Mouse (Mus musculus) forebrain, embryonic 16.5 days (tissue): Measurements from ENCODE around the gene Pcdh8. TPM values are rescaled to one million over a fixed set of nuclear protein-coding genes. Genes with fewer than 3 reads are reported as not detected.
A peak's percentile ranks its signal among the peaks of the same experiment; 100 is the strongest.

ENCODE experiments used
- ATAC-seq: fragments of 200-750 bp; cut with Nextera tagmentation; 2 replicates; pipeline ENCODE4 v1.8.0; 2017; ENCODE audit warnings: mild to moderate bottlenecking, moderate library complexity
- H3K27ac ChIP-seq: fragments of 300-500 bp; sonication (generic); 2 replicates; pipeline ENCODE4 v1.5.1; 2014; ENCODE audit warnings: low read length, control low read depth
- H3K27me3 ChIP-seq: fragments of 300-500 bp; sonication (generic); replicated peaks from 2 replicates; pipeline ENCODE4 v1.6.1; 2014; ENCODE audit warnings: low read length; ENCODE audit not compliant: control insufficient read depth, insufficient read depth
- H3K36me3 ChIP-seq: fragments of 300-500 bp; sonication (generic); 2 replicates; pipeline ENCODE4 v1.6.1; 2014; ENCODE audit not compliant: control insufficient read depth, insufficient read depth
- H3K4me1 ChIP-seq: fragments of 300-500 bp; sonication (generic); replicated peaks from 2 replicates; pipeline ENCODE4 v1.6.1; 2014; ENCODE audit warnings: low read length; ENCODE audit not compliant: control insufficient read depth, insufficient read depth
- H3K4me2 ChIP-seq: fragments of 300-500 bp; sonication (generic); 2 replicates; pipeline ENCODE4 v1.6.1; 2014; ENCODE audit warnings: mild to moderate bottlenecking, low read length, control low read depth
- H3K4me3 ChIP-seq: fragments of 300-500 bp; sonication (generic); replicated peaks from 2 replicates; pipeline ENCODE4 v1.5.1; 2014; ENCODE audit warnings: mild to moderate bottlenecking, low read length, control low read depth
- H3K9ac ChIP-seq: fragments of 300-500 bp; sonication (generic); replicated peaks from 2 replicates; pipeline ENCODE4 v1.6.1; 2014; ENCODE audit warnings: low read depth, low read length, control low read depth
- H3K9me3 ChIP-seq: fragments of 300-500 bp; sonication (generic); 2 replicates; pipeline ENCODE4 v1.6.1; 2016; ENCODE audit warnings: low read length; ENCODE audit not compliant: control insufficient read depth
- WGBS: fragments of 180-500 bp; shearing (Covaris S2); extraction: QIAGEN DNeasy Blood & Tissue Kit; methylation state at CpG from one replicate; pipeline ENCODE4 v1.1.7; 2014; 5-methylcytosine and 5-hydroxymethylcytosine counted together
- polyA plus RNA-seq: library from polyadenylated mRNA; unstranded; fragments of >200 nt; fragmentation: Nextera tagmentation; extraction: Ambion mirVana; gene quantifications from 2 replicates; pipeline ENCODE4 v1.2.1, GENCODE M21; 2015

Gene Pcdh8
- polyA plus RNA-seq, 1 experiment from 2014 or later: 50.5 TPM

GRCm38 (mm10) chr14:79767601-79768000 lies 3.5 kb downstream of the Pcdh8 start:
- Histone ChIP-seq H3K27me3 (0 out of 2 replicates have a peak, but pooled peaks cover 3% of the 10 kb centered on the region), H3K27ac (no peak overlapping the region), H3K9ac (peak overlapping the region; percentile 83), H3K36me3 (no peaks in the 10 kb centered on the region; the same call in 1 of the 2 replicates), H3K4me1 (peaks cover 46% of the 10 kb centered on the region), H3K4me3 (peak overlapping the region; percentile 76), H3K9me3 (no peaks in the 10 kb centered on the region), H3K4me2 (peak overlapping the region; percentile 70)
- ATAC-seq: no peak
- 11% methylated on average over 11 of the region's 11 CpGs for WGBS

GRCm38 (mm10) chr14:79765196-79765765 lies 5.8 kb downstream of the Pcdh8 start:
- Histone ChIP-seq H3K4me3 (no peak overlapping the region), H3K36me3 (no peaks in the 10 kb centered on the region; the same call in 1 of the 2 replicates), H3K4me2 (no peak overlapping the region), H3K4me1 (peaks cover 30% of the 10 kb centered on the region), H3K27me3 (0 out of 2 replicates have a peak, but pooled peaks cover 3% of the 10 kb centered on the region), H3K9me3 (no peaks in the 10 kb centered on the region), H3K9ac (no peak overlapping the region), H3K27ac (no peak overlapping the region)
- WGBS: 40% methylated on average over 6 of the region's 6 CpGs
- ATAC-seq: peak; percentile 41; the same call in 1 of the 2 replicates

DNA sequence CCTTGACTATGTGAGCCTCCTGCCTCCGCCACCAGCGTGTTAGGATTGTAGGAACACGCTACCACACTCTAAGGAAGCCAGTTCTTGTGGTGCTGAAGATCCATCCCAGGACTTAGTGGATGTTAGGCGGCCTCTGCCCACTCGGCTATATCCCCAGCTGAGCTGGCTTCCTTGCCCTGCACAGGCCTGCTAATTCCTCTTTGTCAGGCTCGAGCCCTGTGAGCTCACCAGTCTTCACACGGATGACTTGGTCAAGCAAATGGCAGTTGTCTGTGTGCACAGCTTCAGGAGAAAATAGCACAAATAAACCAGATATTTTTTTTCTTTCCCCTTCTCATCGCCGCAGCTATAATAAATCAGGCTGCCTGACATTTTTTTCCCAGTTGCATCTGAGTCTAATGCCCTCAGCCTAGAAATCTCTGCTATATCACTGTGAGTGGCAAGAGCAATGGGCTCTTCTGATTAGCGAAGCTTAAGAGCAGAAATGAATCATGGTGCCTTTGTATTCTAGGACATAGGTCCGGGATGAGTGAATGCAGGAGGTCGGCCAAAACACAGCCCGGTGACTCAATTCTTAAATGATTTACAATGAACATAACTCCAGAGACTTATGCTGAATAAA lies 16.4 kb downstream of the Pcdh8 start:
- Histone ChIP-seq H3K27me3 (no peaks in the 10 kb centered on the region), H3K4me1 (peaks cover 8% of the 10 kb centered on the region; the same call in 1 of the 2 replicates)

GRCm38 (mm10) chr14:79754157-79754556 lies 17.0 kb downstream of the Pcdh8 start:
- Histone ChIP-seq H3K4me2 (no peak overlapping the region), H3K4me3 (no peak overlapping the region), H3K9me3 (no peaks in the 10 kb centered on the region), H3K4me1 (peaks cover 9% of the 10 kb centered on the region; the same call in 1 of the 2 replicates), H3K9ac (no peak overlapping the region), H3K27ac (no peak overlapping the region), H3K36me3 (no peaks in the 10 kb centered on the region), H3K27me3 (no peaks in the 10 kb centered on the region)
- ATAC-seq: no peak
- WGBS: 17% methylated on average over 3 of the region's 3 CpGs

More for the DNA sequence above, 16.4 kb downstream of the Pcdh8 start:
- no peak overlapping the region for H3K27ac ChIP-seq
- no peaks in the 10 kb centered on the region for H3K36me3 ChIP-seq
- 0 out of 2 replicates have a peak, but pooled peaks have one; percentile 45 for ATAC-seq
- H3K9me3 ChIP-seq: no peaks in the 10 kb centered on the region
- no peak overlapping the region for H3K9ac ChIP-seq
- WGBS: 38% methylated on average over 13 of the region's 13 CpGs
- H3K4me2 ChIP-seq: no peak overlapping the region
- H3K4me3 ChIP-seq: no peak overlapping the region

DNA sequence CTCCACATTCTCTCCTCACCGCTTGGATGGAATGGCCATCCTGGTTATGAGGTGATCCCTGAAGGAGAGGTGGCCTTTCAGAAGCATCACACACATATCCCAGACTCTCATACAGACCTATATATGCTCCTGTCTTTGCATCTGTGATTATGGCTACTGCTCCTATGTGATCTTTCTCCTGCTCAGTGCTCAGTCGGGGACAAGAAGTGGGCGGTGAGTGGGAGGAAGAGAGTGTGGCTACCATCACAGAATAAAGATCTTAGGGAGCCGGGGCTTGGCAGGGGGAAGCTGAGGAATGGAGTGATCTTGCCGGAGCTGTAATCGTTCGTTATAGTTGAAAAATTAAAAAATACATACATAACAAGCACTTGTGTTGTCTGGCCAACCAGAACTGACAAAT lies 17.4 kb downstream of the Pcdh8 start:
- Histone ChIP-seq H3K27ac (no peak overlapping the region), H3K4me2 (no peak overlapping the region), H3K9ac (no peak overlapping the region), H3K27me3 (no peaks in the 10 kb centered on the region), H3K36me3 (no peaks in the 10 kb centered on the region), H3K4me1 (peaks cover 9% of the 10 kb centered on the region; the same call in 1 of the 2 replicates), H3K4me3 (no peak overlapping the region), H3K9me3 (no peaks in the 10 kb centered on the region)
- no peak for ATAC-seq
- 77% methylated on average over 7 of the region's 7 CpGs for WGBS

GRCm38 (mm10) chr14:79740515-79740914 lies 30.6 kb downstream of the Pcdh8 start:
- Histone ChIP-seq H3K36me3 (no peaks in the 10 kb centered on the region), H3K27ac (no peak overlapping the region), H3K4me3 (no peak overlapping the region), H3K27me3 (no peaks in the 10 kb centered on the region), H3K4me1 (0 out of 2 replicates have a peak, but pooled peaks cover 3% of the 10 kb centered on the region), H3K9ac (no peak overlapping the region), H3K9me3 (no peaks in the 10 kb centered on the region), H3K4me2 (no peak overlapping the region)
- 55% methylated on average over 3 of the region's 3 CpGs for WGBS
- no peak for ATAC-seq

- WGBS: 30% methylated on average over 9 of the region's 9 CpGs
- no peaks in the 10 kb centered on the region for H3K36me3 ChIP-seq
- peak; percentile 31; the same call in 1 of the 2 replicates for ATAC-seq
Observed at GRCm38 (mm10) chr14:79738441-79738840, 32.7 kb downstream of the Pcdh8 start.

DNA sequence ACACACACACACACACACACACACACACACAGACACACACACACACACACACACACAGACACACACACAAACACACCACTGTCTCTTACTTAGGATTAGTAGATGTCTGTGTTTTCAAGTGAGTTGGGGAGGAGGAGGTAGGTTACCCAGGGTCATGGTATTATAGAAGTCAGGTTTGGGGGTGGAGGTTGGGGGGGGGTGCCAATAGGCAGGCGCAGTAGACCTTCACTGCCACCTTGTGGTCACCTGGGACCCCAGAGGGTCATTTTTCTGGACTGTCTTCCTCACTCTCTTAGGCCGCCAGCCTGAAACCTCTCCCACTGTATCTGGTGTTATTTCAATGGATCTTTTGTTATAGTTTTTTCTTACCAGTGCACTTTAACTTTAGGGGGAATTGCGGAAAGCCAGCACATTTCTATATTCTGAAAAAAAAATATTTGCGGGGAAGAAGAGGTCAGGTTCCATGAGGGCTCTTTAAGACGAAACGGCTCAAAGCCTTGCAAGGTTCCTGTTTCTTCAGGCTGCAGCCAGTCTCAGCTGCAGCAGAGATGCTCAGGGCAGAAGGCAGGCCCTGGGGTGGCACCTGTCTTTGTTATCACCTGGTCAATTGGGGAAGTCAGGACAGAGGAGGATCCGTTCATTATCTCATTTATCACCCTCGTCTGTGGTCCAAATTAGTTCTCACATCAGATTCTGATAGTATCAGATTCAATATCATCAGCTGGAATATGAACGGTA lies 33.3 kb downstream of the Pcdh8 start:
- Histone ChIP-seq H3K4me3 (no peak overlapping the region), H3K27me3 (no peaks in the 10 kb centered on the region), H3K4me1 (0 out of 2 replicates have a peak, but pooled peaks cover 3% of the 10 kb centered on the region), H3K9me3 (no peaks in the 10 kb centered on the region), H3K4me2 (no peak overlapping the region), H3K9ac (no peak overlapping the region), H3K36me3 (no peaks in the 10 kb centered on the region), H3K27ac (no peak overlapping the region)
- ATAC-seq: peak; percentile 12; the same call in 1 of the 2 replicates
- 52% methylated on average over 9 of the region's 9 CpGs for WGBS

More at GRCm38 (mm10) chr14:79738441-79738840, 32.7 kb downstream of the Pcdh8 start:
- Histone ChIP-seq H3K4me1 (0 out of 2 replicates have a peak, but pooled peaks cover 3% of the 10 kb centered on the region), H3K4me3 (no peak overlapping the region), H3K9ac (no peak overlapping the region), H3K27me3 (no peaks in the 10 kb centered on the region), H3K4me2 (no peak overlapping the region), H3K27ac (no peak overlapping the region), H3K9me3 (no peaks in the 10 kb centered on the region)

DNA sequence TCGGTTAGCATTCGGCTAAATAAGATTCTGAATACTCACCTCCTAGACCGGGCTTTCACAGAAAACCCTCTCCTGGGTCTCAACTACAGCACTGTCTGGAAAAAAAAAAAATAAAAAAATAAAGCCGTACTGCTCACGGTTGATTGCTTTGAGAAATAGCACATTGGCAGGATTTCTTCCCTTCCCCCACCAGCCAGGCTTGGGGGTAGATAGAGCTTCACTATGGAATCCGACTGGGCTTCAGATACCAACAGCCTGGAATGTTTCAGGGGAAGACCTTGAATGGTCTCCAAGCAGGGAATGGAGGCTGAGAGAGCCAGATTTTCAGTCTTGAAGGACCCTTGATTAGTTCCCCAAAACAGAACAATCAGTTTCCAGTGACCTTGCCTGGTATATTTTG lies 34.3 kb downstream of the Pcdh8 start:
- Histone ChIP-seq H3K4me1 (0 out of 2 replicates have a peak, but pooled peaks cover 3% of the 10 kb centered on the region), H3K9me3 (no peaks in the 10 kb centered on the region), H3K27ac (no peak overlapping the region), H3K4me3 (no peak overlapping the region), H3K27me3 (no peaks in the 10 kb centered on the region), H3K9ac (no peak overlapping the region), H3K36me3 (no peaks in the 10 kb centered on the region), H3K4me2 (no peak overlapping the region)
- 56% methylated on average over 6 of the region's 6 CpGs for WGBS
- ATAC-seq: no peak
